Mouse (Mus musculus) left cerebral cortex, postnatal 36 days (tissue): ENCODE data around the gene Anxa1. TPM values are rescaled to one million over a fixed set of nuclear protein-coding genes. Genes with fewer than 3 reads are reported as not detected.

ENCODE experiments used
- DNase-seq, 2 experiments: peaks; one replicate each; pipeline ENCODE4 v3.0.0; 2021 to 2022; ENCODE audit warnings: low spot score in 2 of 2, mixed read lengths in 1 of 2
- intact Hi-C: fragments of 180-260 bp; cut with DNase I; formaldehyde crosslinking; loops from one replicate; pipeline ENCODE4 v1.15.1; 2025
- total RNA-seq, 2 experiments: library from RNA; stranded (reverse); gene quantifications; 2 replicates each; pipeline ENCODE4 v1.2.3; 2021

Anxa1 gene
- total RNA-seq, 2 experiments from 2014 or later, result 1.1 to 2.3 TPM

- intact Hi-C loops, result no loop called here
- DNase-seq, result no peak
Observed at GRCm38 (mm10) chr19:20386296-20386695, 4.4 kb downstream of the Anxa1 start.

- DNase-seq, result no peak
- intact Hi-C loops, result no loop called here
Observed at GRCm38 (mm10) chr19:20385645-20386044, 5.1 kb downstream of the Anxa1 start.

GRCm38 (mm10) chr19:20381207-20381752 is 9.5 kb downstream of the Anxa1 start:
- no peak for DNase-seq
- intact Hi-C loops, result no loop called here

- no peak for DNase-seq
- intact Hi-C loops, result no loop called here
Observed at GRCm38 (mm10) chr19:20370175-20370574, 20.6 kb downstream of the Anxa1 start.

- intact Hi-C loops, result loop anchor here (10.0 kb wide), 1 partner anchor 398 kb away; no protein-coding TSS in a partner anchor
- DNase-seq, result no peak
Observed at GRCm38 (mm10) chr19:20366571-20366970, 24.2 kb downstream of the Anxa1 start.

- DNase-seq, result no peak
- intact Hi-C loops, result loop anchor here (10.0 kb wide), 1 partner anchor 399 kb away; no protein-coding TSS in a partner anchor
Observed at GRCm38 (mm10) chr19:20366010-20366409, 24.7 kb downstream of the Anxa1 start.

GRCm38 (mm10) chr19:20365364-20365763 is 25.4 kb downstream of the Anxa1 start:
- DNase-seq, result no peak
- intact Hi-C loops, result loop anchor here (10.0 kb wide), 1 partner anchor 399 kb away; no protein-coding TSS in a partner anchor

GRCm38 (mm10) chr19:20364931-20365330 is 25.8 kb downstream of the Anxa1 start:
- DNase-seq, result no peak
- intact Hi-C loops, result loop anchor here (10.0 kb wide), 1 partner anchor 400 kb away; no protein-coding TSS in a partner anchor

GRCm38 (mm10) chr19:20363221-20363620 is 27.5 kb downstream of the Anxa1 start:
- intact Hi-C loops, result loop anchor here (2.0 to 10.0 kb wide), 2 partner anchors 68 to 402 kb away; no protein-coding TSS in a partner anchor
- DNase-seq, result no peak

- intact Hi-C loops, result loop anchor here (2.0 to 10.0 kb wide), 2 partner anchors 69 to 403 kb away; no protein-coding TSS in a partner anchor
- no peak for DNase-seq
Observed at GRCm38 (mm10) chr19:20361917-20362577, 28.7 kb downstream of the Anxa1 start.

GRCm38 (mm10) chr19:20358679-20359078 is 32.1 kb downstream of the Anxa1 start:
- intact Hi-C loops, result no loop called here
- DNase-seq, result no peak

- peak; percentile 63 to 67 for DNase-seq
- intact Hi-C loops, result loop anchor here (2.0 to 5.0 kb wide), 2 partner anchors 1371 to 1473 kb away; no protein-coding TSS in a partner anchor
Observed at GRCm38 (mm10) chr19:20345317-20345917, 45.3 kb downstream of the Anxa1 start.

GRCm38 (mm10) chr19:20344511-20345316 is 46.0 kb downstream of the Anxa1 start:
- DNase-seq, result peak; percentile 31 to 39
- intact Hi-C loops, result loop anchor here (2.0 to 5.0 kb wide), 3 partner anchors 1302 to 1472 kb away; no protein-coding TSS in a partner anchor

- DNase-seq, result no peak
- intact Hi-C loops, result loop anchor here (2.0 to 5.0 kb wide), 2 partner anchors 1302 to 1369 kb away; no protein-coding TSS in a partner anchor
Observed at GRCm38 (mm10) chr19:20344052-20344451, 46.7 kb downstream of the Anxa1 start.

Other genes starting within 250 kb of the Anxa1 start
- 10 to 100 TPM; 50.4 to 53.8 TPM for gene Aldh1a1, start 101.8 kb upstream of the Anxa1 start, total RNA-seq